Mouse (Mus musculus) CD8-positive naive resting alpha-beta T cell, adult 2 months (primary cell): Measurements from ENCODE around the gene Cldn14.
A peak's percentile ranks its signal among the peaks of the same experiment; 100 is the strongest.

Source experiments
- DNase-seq, 2 experiments: peaks; one replicate each; pipeline ENCODE4 v3.0.0; 2022; ENCODE audit warnings: low read depth in 2 of 2, low spot score in 2 of 2

Gene Cldn14

DNA sequence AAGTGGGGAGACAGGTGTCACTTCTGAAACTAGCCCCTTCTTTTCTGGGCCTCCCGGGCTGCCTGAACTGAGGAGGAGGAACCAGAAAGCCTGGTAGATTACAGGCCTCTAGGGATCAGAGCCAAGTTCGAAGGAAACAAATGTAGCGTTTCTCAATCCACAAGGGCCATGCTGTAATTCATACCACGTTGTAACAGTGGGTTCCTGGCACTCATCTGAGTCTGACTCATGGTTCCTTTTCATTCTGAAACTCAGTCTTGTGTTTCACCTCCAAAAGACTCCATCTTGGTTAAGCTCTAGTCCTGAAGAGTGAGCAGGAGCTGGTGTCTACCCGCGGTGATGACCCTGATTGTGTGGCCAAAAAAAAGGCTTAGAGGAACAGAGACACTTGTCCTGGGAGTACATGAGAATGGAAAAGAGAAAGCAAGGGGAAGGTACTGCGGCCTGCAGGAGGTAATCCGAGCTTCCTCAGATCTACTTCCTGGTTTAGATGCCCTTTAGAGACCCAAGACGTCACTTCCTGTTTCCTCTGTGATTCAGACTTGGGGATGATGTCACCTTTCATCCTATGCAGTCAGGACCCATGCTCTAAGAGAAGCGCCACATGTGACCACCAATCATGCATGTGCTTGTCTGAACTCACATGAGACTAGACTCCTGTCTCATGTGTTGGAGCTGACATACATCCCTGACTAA is 94.6 kb downstream of the Cldn14 start:
- peak in 1 of 2 experiments; percentile 37 for DNase-seq

DNA sequence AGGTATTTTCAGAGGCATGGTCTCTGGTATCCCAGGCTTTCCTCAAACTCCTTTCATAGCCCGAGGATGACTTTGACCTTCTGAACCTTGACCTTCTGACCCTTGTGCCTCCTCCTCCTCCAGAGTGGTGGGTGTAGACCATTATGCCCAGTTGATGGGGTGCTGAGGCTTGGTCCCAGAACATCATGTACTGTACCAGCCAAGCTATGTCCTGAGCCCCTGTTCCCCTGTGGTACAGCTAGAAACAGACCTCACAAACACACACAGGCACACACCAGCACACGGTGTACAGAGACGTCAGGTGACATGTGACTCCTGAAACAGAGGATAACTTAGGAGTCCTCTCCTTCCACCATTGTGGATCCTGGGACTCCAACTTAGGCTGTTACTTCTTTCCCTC is 95.8 kb downstream of the Cldn14 start:
- DNase-seq = no peak

DNA sequence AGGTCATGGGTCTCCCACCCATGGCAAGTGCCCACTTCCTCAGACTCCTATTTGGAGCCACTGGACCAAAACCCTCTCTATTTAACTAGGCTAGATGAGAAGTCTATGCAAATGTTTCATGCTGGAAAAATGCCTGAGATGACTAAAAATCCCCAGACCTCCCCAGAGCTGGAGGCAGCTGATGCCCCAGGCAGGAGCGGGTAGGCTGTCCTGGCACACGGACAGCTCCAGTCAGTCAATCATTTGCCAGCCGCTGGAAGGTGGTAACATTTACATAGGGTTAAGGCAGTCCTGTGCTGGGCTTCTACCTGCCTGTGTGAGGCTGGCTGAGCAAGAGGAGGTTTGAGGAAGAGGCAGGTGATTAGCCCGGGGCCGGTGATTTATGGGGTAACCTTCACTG is 96.5 kb downstream of the Cldn14 start:
- no peak for DNase-seq

DNA sequence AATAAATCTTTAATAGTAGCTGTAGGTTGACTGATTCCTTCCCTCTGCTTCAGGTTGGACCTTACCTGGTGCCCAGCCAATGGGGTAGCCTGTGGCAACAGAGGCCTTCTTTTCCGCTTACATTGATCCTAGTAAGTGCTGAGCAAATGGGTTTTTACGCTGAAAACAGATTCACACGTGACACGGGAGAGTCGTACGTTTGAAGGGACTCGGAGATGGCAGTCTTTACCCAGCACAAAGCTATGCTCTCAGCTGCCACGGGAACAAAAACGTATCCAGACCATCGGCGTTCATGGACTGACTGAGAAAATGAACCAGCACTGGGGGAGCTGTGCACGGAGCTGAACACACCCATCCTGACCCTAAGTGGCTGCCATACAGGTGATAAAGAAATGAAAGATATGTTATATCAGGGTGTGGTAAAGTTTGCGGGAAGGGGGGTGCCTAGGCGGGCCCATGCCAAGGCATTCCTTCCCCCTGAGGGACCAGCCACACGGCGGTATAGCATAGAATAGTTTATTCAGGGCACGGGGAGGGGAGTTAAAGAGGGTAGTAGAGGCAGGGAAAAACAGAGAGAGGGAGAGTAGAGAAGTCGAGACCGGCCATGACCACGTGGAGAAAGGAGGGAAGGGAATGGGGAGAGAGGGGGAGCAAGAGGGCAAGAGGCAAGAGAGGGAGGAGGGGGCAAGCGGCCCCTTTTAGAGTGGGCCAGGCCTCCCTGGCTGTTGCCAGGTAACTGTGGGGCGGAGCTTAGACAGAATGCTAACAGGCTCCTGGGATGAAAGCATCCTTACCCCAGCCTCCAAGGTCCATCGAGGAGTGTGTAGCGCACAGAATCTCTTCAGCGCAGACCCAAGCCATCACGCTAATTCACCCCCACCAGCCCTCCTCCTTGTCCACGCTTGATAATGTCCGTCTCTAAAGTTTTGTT is 97.6 kb downstream of the Cldn14 start:
- no peak for DNase-seq

DNA sequence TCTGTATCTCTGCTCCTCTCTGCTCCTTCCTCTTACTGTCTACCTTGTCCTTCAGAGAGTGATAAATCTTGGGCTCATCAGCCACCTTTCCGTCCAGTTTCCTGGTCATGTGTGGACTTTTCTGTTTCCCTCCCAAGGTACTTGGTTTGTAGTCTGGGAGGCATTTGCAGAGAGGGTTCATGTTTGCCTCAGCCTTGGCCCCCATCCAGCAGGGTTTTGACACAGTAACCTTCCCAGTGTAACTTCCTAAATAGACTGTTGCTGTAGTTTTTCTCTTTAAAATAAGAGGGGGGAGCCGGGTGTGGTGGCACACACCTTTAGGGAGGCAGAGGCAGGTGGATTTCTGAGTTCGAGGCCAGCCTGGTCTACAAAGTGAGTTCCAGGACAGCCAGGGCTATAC is 98.7 kb downstream of the Cldn14 start:
- DNase-seq = no peak

DNA sequence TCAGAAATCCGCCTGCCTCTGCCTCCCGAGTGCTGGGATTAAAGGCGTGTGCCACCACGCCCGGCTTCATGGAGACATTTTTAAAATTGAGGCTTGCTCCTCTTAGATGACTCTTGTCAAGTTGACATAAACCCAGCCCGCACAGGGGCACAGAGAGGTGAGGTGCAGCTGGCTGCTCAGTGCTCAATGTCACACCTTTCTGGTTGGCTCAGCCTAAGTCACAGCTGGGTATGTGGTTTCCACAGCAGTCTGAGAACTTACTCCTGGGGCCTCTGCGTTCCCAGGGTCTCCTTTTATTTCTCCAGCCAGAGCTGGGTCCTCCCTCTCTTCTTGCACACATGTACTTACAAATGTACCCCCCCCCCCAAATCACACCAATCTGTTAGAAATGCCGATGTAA is 100.4 kb downstream of the Cldn14 start:
- DNase-seq = no peak

DNA sequence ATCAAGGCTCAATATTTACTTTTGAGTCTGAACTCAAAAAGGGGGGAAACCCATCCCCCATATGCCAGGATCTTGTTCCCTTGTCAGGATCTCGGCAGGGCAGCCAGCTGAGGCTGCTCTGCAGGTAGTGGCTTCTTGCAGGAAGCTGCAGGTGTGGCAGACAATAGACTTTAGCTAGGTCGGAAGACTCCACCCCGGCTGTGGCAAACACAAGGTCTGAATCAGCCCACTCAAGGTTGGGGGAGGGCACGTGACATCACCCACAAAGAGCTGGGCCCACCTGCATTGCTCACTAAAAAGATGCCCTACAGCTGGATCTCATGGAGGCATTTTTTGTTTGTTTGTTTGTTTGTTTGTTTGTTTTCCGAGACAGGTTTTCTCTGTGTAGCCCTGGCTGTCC is 100.9 kb downstream of the Cldn14 start:
- peak; percentile 13 to 32 for DNase-seq

DNA sequence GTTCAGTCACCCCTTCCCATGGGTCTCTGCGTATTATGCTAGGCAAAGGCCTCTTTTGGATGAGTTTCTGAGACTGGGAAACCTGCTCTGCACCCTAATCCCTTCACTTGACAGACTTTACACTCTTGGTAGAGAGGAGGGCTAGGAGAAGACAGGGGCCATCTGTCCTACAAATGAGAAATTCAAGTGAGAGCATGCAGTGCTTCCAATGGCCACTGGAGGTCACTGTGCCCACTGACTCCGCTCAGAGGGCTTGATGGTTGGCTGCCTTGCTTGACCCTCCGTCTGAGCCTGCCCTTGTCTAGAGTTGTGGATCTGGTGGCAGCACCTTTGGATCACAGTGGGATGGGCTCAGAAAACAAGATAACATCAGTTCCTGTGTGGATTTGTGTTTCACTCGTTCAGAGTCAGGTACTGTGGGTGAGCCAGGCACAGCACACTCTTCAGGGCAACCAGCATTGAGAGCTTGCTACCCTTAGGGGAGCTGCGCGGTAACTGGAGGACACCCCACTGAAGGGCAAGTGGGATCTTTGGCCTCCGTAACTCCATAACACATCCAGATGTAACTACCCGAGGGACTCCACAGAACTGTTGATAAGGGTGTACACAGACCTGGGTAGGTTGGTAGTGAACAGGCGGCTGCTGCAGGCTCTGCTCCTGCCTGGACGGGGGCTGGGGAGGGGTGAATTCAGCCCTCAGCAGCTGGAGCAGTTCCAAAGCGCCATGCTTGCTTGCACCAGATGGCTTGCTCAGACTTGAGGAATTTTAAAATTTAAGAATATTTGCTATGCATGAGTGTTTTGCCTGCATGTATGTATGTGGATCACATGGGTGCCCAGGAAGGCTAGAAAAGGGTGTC is 102.3 kb downstream of the Cldn14 start:
- DNase-seq = peak; percentile 37 to 43

DNA sequence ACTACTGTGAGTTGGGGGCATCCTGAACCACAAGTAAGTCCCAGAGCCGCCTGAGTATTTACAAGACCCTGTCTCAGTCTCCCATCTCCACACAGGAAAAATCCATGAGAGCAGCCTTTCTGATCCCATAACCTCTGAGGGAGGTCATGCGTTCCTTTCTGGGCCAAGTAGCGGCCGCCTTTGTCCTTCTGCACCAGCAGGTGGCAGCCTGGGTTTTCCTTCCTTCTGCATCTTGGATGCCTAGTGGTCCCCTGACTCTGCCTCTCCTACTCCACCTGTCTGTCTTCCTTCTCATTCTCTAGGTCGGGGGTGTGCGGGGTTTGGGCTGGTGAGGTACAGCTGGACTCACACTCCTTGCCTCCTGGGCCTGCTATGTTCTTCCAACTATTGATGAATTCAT is 105.6 kb downstream of the Cldn14 start:
- no peak for DNase-seq

DNA sequence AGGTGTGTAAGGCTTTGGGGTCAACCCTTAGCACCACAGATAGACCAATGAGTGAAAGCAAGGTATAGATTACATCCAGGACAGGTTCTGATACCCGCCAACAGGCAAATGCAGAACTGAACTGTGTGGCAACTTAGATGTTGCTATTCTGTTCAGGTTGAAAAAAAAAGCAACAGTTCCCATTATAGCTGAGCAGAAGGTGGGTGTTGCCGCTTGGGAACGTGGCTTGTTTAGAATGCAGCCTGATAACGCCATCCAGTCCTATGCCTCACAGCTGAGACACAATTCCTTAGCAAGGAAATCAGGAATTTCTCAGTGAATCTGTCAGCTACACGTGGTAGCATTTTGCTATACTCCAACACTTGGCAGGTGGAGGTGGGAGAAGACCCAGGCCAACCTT is 115.4 kb downstream of the Cldn14 start:
- DNase-seq = no peak

DNA sequence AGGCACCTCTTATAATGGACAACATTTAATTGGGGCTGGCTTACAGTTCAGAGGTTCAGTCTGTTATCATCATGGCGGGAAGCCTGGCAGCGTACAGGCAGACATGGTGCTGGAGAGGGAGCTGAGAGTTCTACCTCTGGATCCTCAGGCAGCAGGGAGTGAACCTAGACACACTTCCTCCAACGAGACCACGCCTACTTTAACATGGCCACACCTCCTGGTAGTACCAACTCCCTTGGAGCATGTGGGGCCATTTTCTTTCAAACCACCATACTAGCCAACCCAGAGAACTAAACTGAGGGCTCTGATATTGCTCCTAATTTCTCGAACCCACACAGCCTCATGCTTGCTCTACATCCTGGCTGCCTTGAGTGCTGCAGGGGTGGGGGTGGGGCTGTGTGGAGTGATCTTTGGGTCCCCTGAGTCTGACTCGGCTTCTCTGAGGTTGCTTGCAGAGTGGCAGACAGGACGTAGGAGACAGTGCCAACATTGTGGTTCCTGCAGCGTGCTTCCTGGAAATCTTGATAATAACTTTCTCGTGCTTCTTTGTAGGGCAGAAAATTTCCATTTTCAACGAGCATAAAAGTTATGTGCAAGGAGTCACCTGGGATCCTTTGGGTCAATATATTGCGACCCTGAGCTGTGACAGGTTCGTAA is 117.6 kb downstream of the Cldn14 start:
- DNase-seq = no peak

DNA sequence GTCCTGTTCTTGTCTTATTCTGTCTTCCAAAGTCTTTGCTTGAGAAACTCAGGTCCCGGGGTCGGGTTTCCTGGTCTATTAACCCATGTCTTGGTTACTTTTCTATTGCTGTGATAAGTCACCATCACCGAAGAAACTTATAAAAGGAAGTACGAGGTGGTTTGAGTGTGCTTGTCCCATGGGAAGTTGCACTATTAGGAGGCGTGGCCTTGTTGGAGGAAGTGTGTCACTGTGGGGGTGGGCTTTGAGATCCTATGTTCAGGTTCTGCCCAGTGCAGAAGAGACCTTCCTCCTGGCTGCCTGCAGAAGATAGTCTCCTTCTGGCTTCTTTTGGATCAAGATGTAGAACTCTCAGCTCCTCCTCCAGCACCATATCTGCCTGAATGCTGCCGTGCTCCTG is 120.2 kb downstream of the Cldn14 start:
- DNase-seq = no peak

DNA sequence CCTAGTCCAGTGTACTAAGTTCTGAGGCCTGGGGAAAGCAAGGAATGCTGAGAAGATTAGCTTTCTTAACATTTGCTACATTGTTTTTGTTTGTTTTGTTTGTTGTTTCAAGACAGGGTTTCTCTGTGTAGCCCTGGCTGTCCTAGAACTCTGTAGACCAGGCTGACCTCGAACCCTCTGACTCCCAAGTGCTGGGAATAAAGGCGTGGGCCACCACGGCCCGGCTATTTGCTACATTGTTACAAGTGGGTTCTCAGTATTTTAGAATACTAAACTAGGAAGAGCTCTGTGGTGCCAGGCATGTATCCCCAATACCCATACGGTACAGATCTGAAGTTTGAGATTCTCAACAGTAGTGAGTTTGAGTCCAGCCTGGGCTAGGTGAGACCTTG is 123.9 kb downstream of the Cldn14 start:
- DNase-seq = no peak

DNA sequence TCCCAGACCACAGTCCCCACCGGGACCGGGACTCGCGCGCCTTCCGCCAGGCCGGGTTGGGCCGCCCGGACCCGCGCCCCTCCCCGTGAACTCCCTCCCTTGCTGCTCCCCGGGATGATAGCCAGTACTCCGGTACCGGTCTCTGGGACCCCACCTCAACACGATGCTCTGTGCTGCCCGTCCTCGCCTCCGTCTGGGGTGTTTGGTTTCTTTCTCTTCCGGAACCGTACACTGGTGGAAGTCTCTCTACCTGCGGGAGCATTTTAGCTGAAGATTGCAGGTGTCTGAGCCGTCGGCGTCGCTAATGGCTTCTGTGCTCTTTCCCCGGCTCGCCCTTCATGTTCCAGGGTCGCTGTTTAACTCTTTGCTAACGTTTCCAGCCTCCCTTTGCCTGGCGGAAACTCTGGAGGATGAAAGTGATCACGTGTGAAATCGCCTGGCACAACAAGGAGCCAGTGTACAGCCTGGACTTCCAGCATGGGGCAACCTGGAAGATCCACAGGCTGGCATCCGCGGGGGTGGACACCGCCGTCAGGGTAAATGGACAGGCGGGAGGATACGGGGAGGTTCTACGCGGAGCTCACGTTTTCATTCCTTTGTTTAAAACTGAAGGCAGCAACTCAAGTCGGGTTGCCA is 124.4 kb downstream of the Cldn14 start:
- DNase-seq = no peak

DNA sequence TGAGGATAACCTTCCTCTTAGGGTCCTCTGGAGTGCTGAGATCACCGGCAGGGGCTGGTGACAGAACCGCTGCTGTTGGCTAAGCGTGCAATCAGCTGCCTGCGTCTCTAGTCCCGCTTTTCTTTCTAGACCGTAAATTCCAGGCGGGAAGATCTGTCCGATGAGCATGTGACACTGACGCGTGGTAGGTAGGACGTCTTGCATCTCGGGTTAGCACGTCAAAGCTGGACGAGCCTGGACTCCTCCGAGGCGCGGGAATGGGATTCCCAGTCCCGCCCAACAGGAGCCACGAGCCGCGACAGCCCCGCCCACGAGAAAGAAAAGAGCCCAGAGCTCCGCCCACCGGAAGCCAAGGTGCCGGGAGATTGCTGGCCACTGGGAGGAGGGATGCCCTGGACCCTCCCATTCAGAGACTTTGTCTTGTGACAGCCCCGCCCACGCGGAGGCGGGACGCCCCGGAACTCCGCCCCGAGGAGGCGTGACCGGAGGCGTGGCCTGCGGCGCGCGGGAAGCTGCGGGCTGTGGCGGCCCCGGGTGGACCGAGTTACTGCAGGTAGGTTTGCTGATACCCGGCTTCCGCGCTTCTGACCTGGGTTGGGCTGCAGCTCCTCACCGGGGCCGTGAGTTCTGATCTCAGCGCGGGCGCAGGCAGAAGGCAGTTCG is 125.1 kb downstream of the Cldn14 start, which contains the start of gene Chaf1b:
Gene Chaf1b, plus strand, starts transcription at position 479 of the 663 bp plus-strand sequence.
- peak; percentile 95 to 99 for DNase-seq

DNA sequence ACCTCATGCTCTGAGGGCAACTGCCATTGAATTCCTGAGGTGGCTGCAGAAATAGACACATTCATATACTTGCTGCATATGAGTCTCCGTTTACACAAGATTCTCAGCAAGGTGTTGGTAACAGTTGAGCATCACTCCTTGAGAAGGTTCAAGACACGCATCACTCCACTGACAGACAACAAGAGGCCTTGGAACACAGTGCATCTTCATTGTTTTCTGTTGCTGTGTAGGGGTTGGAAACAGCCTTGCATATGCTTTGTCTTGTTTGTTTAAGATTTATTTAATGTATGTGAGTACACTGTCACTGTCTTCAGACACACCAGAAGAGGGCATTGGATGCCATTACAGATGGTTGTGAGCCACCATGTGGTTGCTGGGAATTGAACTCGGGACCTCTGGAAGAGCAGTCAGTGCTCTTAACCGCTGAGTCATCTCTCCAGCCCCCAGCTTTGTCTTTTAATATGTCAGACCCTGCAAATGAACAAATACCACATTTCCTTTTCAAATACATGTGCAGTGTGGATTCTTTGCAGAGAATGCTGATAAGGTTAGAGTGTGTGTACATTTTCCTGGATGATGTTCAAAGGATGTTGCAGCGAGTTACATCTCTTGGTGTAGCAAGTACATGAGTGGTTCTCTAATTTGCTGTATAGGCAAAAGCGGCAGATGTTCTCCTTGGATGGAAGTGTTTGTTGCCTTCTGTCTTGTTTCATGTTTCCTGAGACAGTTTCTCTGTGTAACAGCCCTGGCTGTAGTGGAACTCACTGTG is 130.8 kb downstream of the Cldn14 start:
- DNase-seq = no peak

DNA sequence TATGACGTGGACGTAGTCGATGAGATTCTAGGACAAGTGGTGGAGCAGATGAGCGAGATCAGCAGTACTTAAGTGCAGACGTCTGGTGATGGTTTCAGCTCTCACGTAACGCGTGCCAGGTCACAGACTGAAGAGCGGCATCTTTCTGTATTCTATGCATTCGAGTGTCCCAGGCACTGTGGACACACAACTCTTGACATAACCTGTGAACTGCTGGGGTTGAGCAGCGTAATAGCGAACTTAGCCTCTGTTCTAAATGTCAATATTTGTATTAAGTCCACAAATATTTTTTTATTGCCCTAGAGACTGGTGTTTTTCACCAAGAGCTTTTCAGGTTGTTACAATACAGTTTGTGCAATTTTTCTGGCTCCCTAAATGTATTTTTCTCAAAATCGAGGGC is 133.8 kb downstream of the Cldn14 start:
- DNase-seq = no peak
